Mouse (Mus musculus) activated CD4-positive, CD25-positive, alpha-beta regulatory T cell, adult 4 months (primary cell): Measurements from ENCODE around the gene Mreg. TPM values are rescaled to one million over a fixed set of nuclear protein-coding genes. Genes with fewer than 3 reads are reported as not detected.
"Not testable (repeated sequence)": the region's sequence is repeated elsewhere in the genome, so short reads cannot be mapped to it uniquely, and the experiment has no call there.

Experiments used
- ATAC-seq: one replicate; pipeline ENCODE4 v1.8.0; 2017
- polyA plus RNA-seq, 2 experiments: library from polyadenylated mRNA; unstranded; fragments of 100-300 nt; shearing (Covaris generic); gene quantifications; one replicate each; pipeline ENCODE4 v1.2.1; 2017

Gene Mreg
- under 1 TPM in 1 of 2 experiments, not detected in 1; 0.15 TPM for polyA plus RNA-seq

- no peak for ATAC-seq
Observed at GRCm38 (mm10) chr1:72211701-72212699, at the start of gene Mreg. Mreg (minus strand) TSS chr1:72212307.

- ATAC-seq = no peak
Observed at GRCm38 (mm10) chr1:72256381-72257256, 44.5 kb upstream of the Mreg start.

- no peak for ATAC-seq
Observed at GRCm38 (mm10) chr1:72255854-72256175, 43.7 kb upstream of the Mreg start.

GRCm38 (mm10) chr1:72255062-72255853 lies 43.2 kb upstream of the Mreg start:
- peak; percentile 43 for ATAC-seq

GRCm38 (mm10) chr1:72254545-72255061 lies 42.5 kb upstream of the Mreg start:
- peak; percentile 89 for ATAC-seq

GRCm38 (mm10) chr1:72253881-72254491 lies 41.9 kb upstream of the Mreg start:
- ATAC-seq = no peak

GRCm38 (mm10) chr1:72251806-72252205 lies 39.7 kb upstream of the Mreg start:
- ATAC-seq = no peak

GRCm38 (mm10) chr1:72248226-72248737 lies 36.2 kb upstream of the Mreg start:
- ATAC-seq = not testable (repeated sequence)

- ATAC-seq = peak; percentile 33
Observed at GRCm38 (mm10) chr1:72244317-72245036, 32.4 kb upstream of the Mreg start.

- ATAC-seq = peak; percentile 95
Observed at GRCm38 (mm10) chr1:72243656-72244316, 31.7 kb upstream of the Mreg start.

GRCm38 (mm10) chr1:72242581-72243143 lies 30.6 kb upstream of the Mreg start:
- no peak for ATAC-seq

- not testable (repeated sequence) for ATAC-seq
Observed at GRCm38 (mm10) chr1:72239113-72239512, 27.0 kb upstream of the Mreg start.

- ATAC-seq = no peak
Observed at GRCm38 (mm10) chr1:72238016-72238580, 26.0 kb upstream of the Mreg start.

- ATAC-seq = no peak
Observed at GRCm38 (mm10) chr1:72237007-72237775, 25.1 kb upstream of the Mreg start.

- ATAC-seq = peak; percentile 83
Observed at GRCm38 (mm10) chr1:72236363-72237006, 24.4 kb upstream of the Mreg start.

GRCm38 (mm10) chr1:72232592-72232991 lies 20.5 kb upstream of the Mreg start:
- ATAC-seq = not testable (repeated sequence)

- ATAC-seq = no peak
Observed at GRCm38 (mm10) chr1:72228974-72229373, 16.9 kb upstream of the Mreg start.

GRCm38 (mm10) chr1:72227546-72227945 lies 15.4 kb upstream of the Mreg start:
- no peak for ATAC-seq
